Mouse (Mus musculus): Measurements from ENCODE around the gene Hoxa11. TPM values are rescaled to one million over a fixed set of nuclear protein-coding genes. Genes with fewer than 3 reads are reported as not detected.

The Hoxa11 gene
- total RNA-seq (2015; ENCODE audit: low replicate concordance) (not detected in 2 replicates), total RNA-seq (2017; ENCODE audit: low replicate concordance) (not detected in 2 replicates)

GRCm38 (mm10) chr6:52245757-52246142 lies at the start of gene Hoxa11:
Hoxa11 (minus strand) TSS chr6:52245810.
- no peak for ATAC-seq (replicated peaks; ENCODE audit: low FRiP score, poor library complexity, severe bottlenecking)

DNA sequence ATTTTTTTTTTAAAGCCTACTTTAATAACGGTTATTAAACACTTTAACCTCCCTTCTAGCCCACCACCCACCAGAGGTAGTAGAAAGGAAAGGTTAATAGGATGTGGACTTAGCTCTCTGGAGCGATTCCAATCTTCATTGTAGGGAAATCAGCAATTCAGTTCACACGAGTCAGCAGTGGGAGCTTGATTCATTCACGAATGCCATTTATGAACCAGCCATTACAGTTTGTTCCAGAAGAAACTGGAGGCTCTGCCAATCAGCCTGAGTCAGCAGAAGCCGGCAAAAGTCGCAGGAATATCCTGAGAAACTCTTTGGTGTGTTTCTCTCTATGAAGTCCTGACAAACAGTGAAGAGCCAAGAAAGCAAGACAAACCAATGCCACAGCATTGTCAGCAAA lies 49.0 kb upstream of the Hoxa11 start:
- no peak for ATAC-seq (replicated peaks; ENCODE audit: low FRiP score, poor library complexity, severe bottlenecking)

- ATAC-seq (replicated peaks; ENCODE audit: low FRiP score, poor library complexity, severe bottlenecking) = no peak
Measured at GRCm38 (mm10) chr6:52292328-52292727, 46.7 kb upstream of the Hoxa11 start.

- ATAC-seq (replicated peaks; ENCODE audit: low FRiP score, poor library complexity, severe bottlenecking) = no peak
Measured at GRCm38 (mm10) chr6:52291021-52291860, 45.6 kb upstream of the Hoxa11 start.

DNA sequence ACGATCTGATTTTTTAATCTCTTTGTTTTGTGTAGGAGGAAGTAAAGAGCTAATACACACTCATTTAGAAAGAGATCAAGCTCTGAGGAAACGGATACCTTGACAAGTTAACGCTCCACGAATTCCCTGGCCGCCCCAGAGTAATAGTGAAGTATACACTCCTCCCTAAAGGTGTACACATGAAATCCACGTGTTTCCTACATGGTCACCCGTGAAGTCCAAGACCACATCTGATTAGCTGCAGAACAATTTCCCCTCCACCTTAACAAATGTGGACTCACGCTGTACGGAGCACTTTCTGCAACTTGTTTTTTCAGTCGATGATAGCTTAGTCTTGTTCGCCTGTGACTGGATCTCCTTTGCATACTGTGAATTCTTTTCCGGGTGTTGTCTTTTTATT lies 44.6 kb upstream of the Hoxa11 start:
- no peak for ATAC-seq (replicated peaks; ENCODE audit: low FRiP score, poor library complexity, severe bottlenecking)

- no peak for ATAC-seq (replicated peaks; ENCODE audit: low FRiP score, poor library complexity, severe bottlenecking)
Measured at GRCm38 (mm10) chr6:52283896-52284295, 38.3 kb upstream of the Hoxa11 start.

GRCm38 (mm10) chr6:52281084-52281483 lies 35.5 kb upstream of the Hoxa11 start:
- no peak for ATAC-seq (replicated peaks; ENCODE audit: low FRiP score, poor library complexity, severe bottlenecking)

- no peak for ATAC-seq (replicated peaks; ENCODE audit: low FRiP score, poor library complexity, severe bottlenecking)
Measured at GRCm38 (mm10) chr6:52276920-52277319, 31.3 kb upstream of the Hoxa11 start.

GRCm38 (mm10) chr6:52276382-52276781 lies 30.8 kb upstream of the Hoxa11 start:
- no peak for ATAC-seq (replicated peaks; ENCODE audit: low FRiP score, poor library complexity, severe bottlenecking)

GRCm38 (mm10) chr6:52275563-52276280 lies 30.1 kb upstream of the Hoxa11 start:
- no peak for ATAC-seq (replicated peaks; ENCODE audit: low FRiP score, poor library complexity, severe bottlenecking)

- ATAC-seq (replicated peaks; ENCODE audit: low FRiP score, poor library complexity, severe bottlenecking) = no peak
Measured at GRCm38 (mm10) chr6:52274576-52274975, 29.0 kb upstream of the Hoxa11 start.

DNA sequence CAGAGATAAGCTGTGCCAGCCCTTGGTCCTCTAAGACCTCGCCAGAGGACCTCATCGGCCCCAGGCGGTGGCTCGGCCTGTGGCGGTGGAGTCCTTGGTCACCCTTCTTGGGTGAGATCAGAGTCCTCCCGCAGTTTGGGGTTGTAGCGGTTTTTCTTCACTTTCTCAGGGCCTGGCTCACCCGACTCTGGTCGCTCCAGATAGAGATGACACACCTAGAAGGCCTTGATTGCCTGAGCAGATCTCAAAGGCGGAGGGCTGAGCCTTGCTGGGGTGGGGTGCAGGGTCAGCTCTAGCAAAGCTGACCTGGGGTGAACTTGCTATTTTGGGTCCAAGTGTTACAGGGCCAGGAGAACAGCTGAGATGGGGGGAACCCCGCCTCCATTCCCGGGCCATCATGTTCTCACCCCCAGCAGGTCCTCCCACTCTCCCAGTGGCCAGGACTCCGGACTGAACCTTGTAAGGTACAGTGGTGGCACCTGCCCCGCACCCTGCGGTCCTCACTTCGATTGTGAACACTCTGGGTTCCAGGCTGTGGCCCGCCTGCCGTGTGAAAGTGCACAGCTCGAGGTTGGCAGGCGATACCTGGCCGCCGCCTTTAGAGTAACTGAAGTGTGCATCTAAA lies 28.2 kb upstream of the Hoxa11 start:
- no peak for ATAC-seq (replicated peaks; ENCODE audit: low FRiP score, poor library complexity, severe bottlenecking)

- ATAC-seq (replicated peaks; ENCODE audit: low FRiP score, poor library complexity, severe bottlenecking) = no peak
Measured at GRCm38 (mm10) chr6:52272766-52273655, 27.4 kb upstream of the Hoxa11 start.

DNA sequence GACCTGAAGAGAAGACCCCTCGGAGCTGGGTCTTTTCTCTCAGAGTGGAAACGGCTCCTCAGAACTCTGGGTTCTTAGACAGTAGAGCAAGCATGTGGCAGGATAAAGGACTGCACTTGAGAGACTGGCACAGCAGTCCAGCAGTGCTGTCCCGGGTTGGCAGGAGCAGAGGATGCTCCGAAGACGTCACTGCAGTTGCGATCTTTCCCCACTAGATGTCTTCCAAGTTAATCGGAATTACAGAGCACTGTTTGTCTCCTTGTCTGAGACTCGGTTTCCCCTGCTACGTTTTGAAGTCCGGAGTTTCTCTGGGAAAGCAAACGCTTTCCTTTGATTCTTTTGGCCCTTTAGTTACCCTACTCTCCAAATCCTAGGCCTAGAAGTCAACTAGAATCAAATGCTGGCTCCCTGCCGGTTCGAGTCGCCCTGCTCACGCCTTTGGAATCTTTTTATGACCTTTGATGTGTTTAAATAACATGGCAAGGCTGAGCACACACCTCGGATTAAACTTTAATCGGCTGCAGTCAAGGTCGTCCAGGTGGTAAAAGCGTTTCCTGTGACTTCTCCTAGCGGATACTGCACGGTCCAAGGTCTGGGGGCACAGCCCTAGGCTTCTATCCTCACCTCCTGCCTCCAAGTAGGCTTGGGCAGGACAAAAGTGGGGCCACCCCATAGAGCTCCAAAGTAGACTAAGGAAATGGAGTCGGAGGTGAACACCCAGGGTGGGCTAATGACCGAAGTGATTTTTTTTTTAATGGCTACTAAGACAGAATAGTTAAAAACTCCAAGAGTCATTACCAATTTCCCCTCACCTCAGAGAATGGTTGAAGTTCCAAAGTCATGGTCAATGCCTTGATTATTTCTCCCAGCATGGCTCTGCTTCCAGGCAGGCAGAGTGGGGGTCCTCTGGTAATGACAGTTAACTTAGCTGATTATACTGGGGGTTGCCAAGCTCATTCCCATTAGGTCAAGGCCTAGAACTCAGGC lies 25.2 kb upstream of the Hoxa11 start:
- ATAC-seq (replicated peaks; ENCODE audit: low FRiP score, poor library complexity, severe bottlenecking) = no peak

DNA sequence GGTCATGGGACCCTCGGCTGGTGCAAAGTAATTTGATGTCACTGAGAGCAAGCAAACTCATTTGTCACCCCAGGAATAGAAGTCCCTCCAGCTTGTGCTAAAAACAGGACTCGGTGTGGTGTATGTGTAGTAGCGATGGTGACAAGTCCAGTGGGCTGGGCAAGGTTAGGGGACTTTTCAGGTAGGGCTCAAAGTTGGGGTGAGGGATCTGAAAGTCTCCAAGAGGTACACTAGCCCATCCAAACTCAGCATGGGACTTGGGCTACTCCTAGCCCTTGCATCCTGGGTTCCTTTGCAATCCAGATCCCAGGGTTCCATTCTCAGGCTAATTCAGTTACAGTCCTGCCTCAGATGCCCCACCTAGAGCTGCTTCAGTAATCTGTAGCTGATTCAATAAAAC lies 23.1 kb upstream of the Hoxa11 start:
- ATAC-seq (replicated peaks; ENCODE audit: low FRiP score, poor library complexity, severe bottlenecking) = no peak

- ATAC-seq (replicated peaks; ENCODE audit: low FRiP score, poor library complexity, severe bottlenecking) = no peak
Measured at GRCm38 (mm10) chr6:52268341-52268740, 22.7 kb upstream of the Hoxa11 start.

- ATAC-seq (replicated peaks; ENCODE audit: low FRiP score, poor library complexity, severe bottlenecking) = no peak
Measured at GRCm38 (mm10) chr6:52267691-52268090, 22.1 kb upstream of the Hoxa11 start.

GRCm38 (mm10) chr6:52267221-52267620 lies 21.6 kb upstream of the Hoxa11 start:
- no peak for ATAC-seq (replicated peaks; ENCODE audit: low FRiP score, poor library complexity, severe bottlenecking)

GRCm38 (mm10) chr6:52266666-52266985 lies 21.0 kb upstream of the Hoxa11 start:
- no peak for ATAC-seq (replicated peaks; ENCODE audit: low FRiP score, poor library complexity, severe bottlenecking)

All from erythroid progenitor cell, adult 5-6 weeks (primary cell).